Mouse (Mus musculus) G1E (cell line): ENCODE measurements around the gene Aig1. TPM values are rescaled to one million over a fixed set of nuclear protein-coding genes. Genes with fewer than 3 reads are reported as not detected.

Source experiments
- ATAC-seq: 2 replicates; pipeline ENCODE4 v1.8.0; 2016; ENCODE audit warnings: mild to moderate bottlenecking; ENCODE audit not compliant: insufficient number of reproducible peaks, poor library complexity, low FRiP score, severe bottlenecking; ENCODE audit errors: extremely low read depth
- DNase-seq: peaks from one replicate; pipeline ENCODE4 v3.0.0; 2012; ENCODE audit warnings: low spot score
- H3K27me3 ChIP-seq: 2 replicates; pipeline ENCODE4 v1.6.1; 2012; ENCODE audit warnings: mild to moderate bottlenecking, low read length, inconsistent platforms; ENCODE audit not compliant: insufficient read depth
- H3K36me3 ChIP-seq: replicated peaks from 2 replicates; pipeline ENCODE3; 2012; ENCODE audit warnings: mild to moderate bottlenecking, inconsistent platforms
- H3K4me1 ChIP-seq: 2 replicates; pipeline ENCODE4 v1.6.1; 2012; ENCODE audit warnings: low read depth, low read length, inconsistent platforms, mixed read lengths; ENCODE audit not compliant: insufficient read depth
- H3K4me3 ChIP-seq: 2 replicates; pipeline ENCODE4 v1.5.1; 2012; ENCODE audit warnings: low read depth, mild to moderate bottlenecking, inconsistent platforms, low read length, moderate library complexity, mixed read lengths
- H3K9me3 ChIP-seq: replicated peaks from 2 replicates; pipeline ENCODE4 v1.6.1; 2012; ENCODE audit warnings: inconsistent platforms
- CTCF ChIP-seq: IDR thresholded peaks from 2 replicates; pipeline ENCODE4 v1.5.1; 2012; ENCODE audit warnings: low read depth, low read length, inconsistent platforms, mixed read lengths
- GATA1 ChIP-seq: IDR thresholded peaks from 2 replicates; pipeline ENCODE4 v1.6.1; 2012; ENCODE audit warnings: borderline replicate concordance, low read length, inconsistent platforms, mixed read lengths
- GATA2 ChIP-seq: IDR thresholded peaks from 2 replicates; pipeline ENCODE4 v1.6.1; 2012; ENCODE audit warnings: low read depth, low read length, inconsistent platforms, borderline replicate concordance
- POLR2AphosphoS5 ChIP-seq: IDR thresholded peaks from 2 replicates; pipeline ENCODE4 v1.6.1; 2012; ENCODE audit warnings: low read depth, low read length, inconsistent platforms; ENCODE audit not compliant: insufficient replicate concordance
- TAL1 ChIP-seq: conservative IDR thresholded peaks from 2 replicates; pipeline ENCODE4 v1.6.1; 2012; ENCODE audit warnings: low read depth, low read length, inconsistent platforms, mixed read lengths
- polyA plus RNA-seq: library from polyadenylated mRNA; stranded (reverse); fragments of >175 nt; gene quantifications from 2 replicates; pipeline ENCODE4 v1.2.3, GENCODE M21; 2012
- total RNA-seq, 2 experiments: library from RNA; stranded (forward) in 1 of 2; stranded (reverse) in 1 of 2; fragments of 200-1000 nt in 1 of 2; fragments of >200 nt in 1 of 2; fragmentation: Nextera tagmentation in 1 of 2; gene quantifications; 2 replicates each; pipeline ENCODE4 v1.2.3; 2014 to 2017

The Aig1 gene
- total and polyA plus RNA-seq, 3 experiments, result 0.27 TPM; not detected in 2

DNA sequence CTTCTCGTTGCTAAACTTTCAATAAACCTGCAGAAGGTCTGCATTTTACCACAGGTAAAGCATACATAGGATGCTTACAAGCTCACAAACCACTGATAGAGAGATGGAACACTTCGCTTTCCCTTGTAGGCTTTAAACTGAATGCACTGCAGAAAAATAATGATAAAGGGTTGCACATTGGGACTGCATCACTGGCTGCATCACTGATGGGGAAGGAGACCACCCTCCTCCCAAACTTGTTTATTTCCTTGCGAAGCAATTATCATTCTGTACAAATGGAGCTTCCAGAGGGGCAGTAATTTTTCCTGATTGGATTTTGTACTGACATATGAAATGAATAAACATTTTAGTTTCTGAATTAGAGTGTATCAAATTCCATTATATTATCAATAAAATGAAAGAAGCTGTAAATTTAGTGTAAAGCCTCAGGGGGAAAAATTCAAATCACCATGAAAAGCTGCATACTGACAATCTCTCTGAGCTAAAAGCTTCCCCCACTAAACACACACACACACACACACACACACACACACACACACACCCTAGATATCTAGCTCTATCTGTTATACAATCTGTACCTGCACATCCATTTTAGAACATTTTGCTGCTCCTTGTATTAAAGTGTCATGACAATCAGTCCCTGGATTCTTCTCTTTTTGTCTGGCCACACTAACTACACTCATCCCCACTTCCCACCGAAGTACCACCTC, 138.6 kb downstream of the Aig1 start:
- ATAC-seq (no peak), DNase-seq (no peak)
- no peaks in the 10 kb centered on the region for H3K36me3 ChIP-seq
- H3K9me3 ChIP-seq, result no peaks in the 10 kb centered on the region
- H3K4me3 ChIP-seq, result no peak overlapping the region
- TF ChIP-seq GATA2 (no peak), CTCF (no peak), GATA1 (no peak), TAL1 (no peak), POLR2AphosphoS5 (no peak)
- no peaks in the 10 kb centered on the region for H3K4me1 ChIP-seq
- no peaks in the 10 kb centered on the region for H3K27me3 ChIP-seq

DNA sequence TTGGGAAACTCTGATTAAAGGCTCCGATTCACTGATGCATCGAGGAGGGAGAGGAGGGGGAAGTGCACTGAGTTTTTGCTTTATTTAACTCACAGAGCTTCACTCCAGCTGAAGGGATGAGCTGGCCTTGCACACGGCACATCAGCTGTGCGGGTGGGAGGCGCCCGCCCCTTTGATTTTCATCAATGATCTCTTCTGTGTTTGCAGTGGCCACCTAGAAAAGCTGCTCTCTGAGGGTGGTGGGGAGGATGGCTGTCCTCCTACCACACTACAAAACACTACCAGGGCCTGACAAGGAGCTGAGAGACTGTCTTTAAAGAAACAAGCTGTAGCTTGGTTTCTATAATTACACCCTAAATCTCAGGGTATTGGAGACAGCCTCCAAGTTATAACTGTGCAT, 141.1 kb downstream of the Aig1 start:
- no peak for TF ChIP-seq CTCF
- Histone ChIP-seq H3K27me3 (no peaks in the 10 kb centered on the region), H3K36me3 (no peaks in the 10 kb centered on the region), H3K4me1 (no peaks in the 10 kb centered on the region), H3K4me3 (no peak overlapping the region), H3K9me3 (no peaks in the 10 kb centered on the region)
- DNase-seq (no peak), ATAC-seq (no peak)

DNA sequence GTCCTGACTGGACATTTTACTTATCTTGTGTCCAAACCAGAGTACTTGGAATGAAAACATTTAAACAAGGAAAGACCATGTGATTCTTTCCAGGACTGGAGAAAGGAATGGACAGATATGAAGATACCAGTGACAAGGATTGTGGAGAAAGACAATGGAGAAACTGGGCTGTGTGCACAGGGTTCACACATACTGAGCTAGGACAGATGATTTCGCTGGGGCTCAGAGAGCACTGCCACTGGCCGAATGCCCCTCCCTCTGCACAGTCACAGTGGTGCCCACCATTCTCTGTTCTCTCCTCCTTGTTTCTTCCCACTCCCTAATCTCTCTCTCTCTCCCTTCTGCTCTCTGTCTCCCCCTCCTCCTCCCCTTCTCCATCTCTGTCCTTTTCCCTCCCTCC, 142.6 kb downstream of the Aig1 start:
- no peak for DNase-seq
- Histone ChIP-seq H3K36me3 (no peaks in the 10 kb centered on the region), H3K9me3 (no peaks in the 10 kb centered on the region), H3K4me3 (no peak overlapping the region), H3K4me1 (no peaks in the 10 kb centered on the region), H3K27me3 (no peaks in the 10 kb centered on the region)
- TF ChIP-seq GATA2 (no peak), CTCF (no peak), POLR2AphosphoS5 (no peak), TAL1 (no peak), GATA1 (no peak)
- no peak for ATAC-seq

DNA sequence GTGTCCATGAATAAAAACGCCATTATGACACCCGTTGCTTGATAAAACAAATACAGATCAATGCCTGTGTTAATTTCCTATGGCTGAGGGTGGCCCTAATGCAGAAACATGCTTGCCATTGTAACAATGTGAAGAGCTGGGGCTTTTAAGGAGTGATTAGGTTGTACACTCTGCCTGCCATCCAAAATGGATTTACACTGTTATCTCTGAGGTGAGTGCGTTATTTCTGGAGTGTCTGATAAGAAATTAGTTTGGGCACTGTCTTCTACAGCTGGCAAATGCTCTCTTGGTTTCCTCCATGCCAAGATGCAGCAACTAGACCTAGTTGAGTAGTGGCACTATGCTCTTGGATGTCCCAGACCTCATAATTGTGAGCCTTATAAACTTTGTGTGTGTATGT, 143.5 kb downstream of the Aig1 start:
- Histone ChIP-seq H3K9me3 (no peaks in the 10 kb centered on the region), H3K27me3 (no peaks in the 10 kb centered on the region), H3K36me3 (no peaks in the 10 kb centered on the region), H3K4me3 (no peak overlapping the region), H3K4me1 (no peaks in the 10 kb centered on the region)
- no peak for DNase-seq
- no peak for TF ChIP-seq TAL1
- TF ChIP-seq GATA1, result no peak
- TF ChIP-seq CTCF, result no peak
- no peak for TF ChIP-seq GATA2
- TF ChIP-seq POLR2AphosphoS5, result no peak
- no peak for ATAC-seq

DNA sequence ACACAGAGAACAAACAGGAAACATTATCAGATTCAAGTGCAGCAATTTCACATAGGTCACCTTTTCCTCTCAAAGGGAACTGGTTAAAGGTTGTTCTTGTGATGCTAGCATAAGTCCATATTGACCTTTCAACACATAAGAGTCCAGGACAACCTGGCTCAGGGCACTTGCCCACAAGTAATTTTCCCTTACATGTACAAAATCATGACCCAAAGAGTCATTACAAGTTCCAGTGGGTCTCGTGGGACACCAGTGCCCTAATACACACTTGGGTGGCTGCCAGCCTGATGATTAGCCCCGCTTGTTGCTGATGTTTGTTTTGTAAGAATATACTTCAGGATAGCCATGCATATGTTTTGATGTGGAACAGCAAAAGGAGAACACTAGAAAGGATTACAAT, 152.6 kb downstream of the Aig1 start:
- no peak for DNase-seq
- Histone ChIP-seq H3K4me1 (no peaks in the 10 kb centered on the region), H3K36me3 (no peaks in the 10 kb centered on the region), H3K27me3 (no peaks in the 10 kb centered on the region), H3K4me3 (no peak overlapping the region), H3K9me3 (no peaks in the 10 kb centered on the region)
- TF ChIP-seq POLR2AphosphoS5 (no peak), GATA2 (no peak), GATA1 (no peak), TAL1 (no peak), CTCF (no peak)
- ATAC-seq, result no peak

DNA sequence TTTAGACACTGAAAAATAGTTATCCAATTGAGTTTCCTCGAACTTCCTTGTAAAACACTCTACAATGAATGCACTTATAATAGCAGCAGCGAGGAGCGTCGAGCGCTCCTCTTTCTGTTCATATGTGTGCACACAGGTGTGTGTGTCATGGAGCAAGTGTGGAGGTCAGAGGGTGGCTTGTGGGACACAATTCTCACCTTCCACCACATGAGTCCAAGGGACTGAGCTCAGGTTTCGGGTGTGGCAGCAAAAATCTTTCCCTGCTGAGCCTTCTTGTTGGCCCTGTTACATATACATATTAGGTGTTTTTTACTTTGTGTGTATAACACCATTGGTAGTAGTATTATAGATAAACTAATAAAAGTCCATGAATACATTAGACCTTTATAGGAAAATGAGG, 153.2 kb downstream of the Aig1 start:
- ATAC-seq, result no peak
- Histone ChIP-seq H3K36me3 (no peaks in the 10 kb centered on the region), H3K4me3 (no peak overlapping the region), H3K27me3 (no peaks in the 10 kb centered on the region), H3K9me3 (no peaks in the 10 kb centered on the region), H3K4me1 (no peaks in the 10 kb centered on the region)
- no peak for DNase-seq
- no peak for TF ChIP-seq GATA1
- no peak for TF ChIP-seq GATA2
- no peak for TF ChIP-seq POLR2AphosphoS5
- no peak for TF ChIP-seq TAL1
- TF ChIP-seq CTCF, result no peak

DNA sequence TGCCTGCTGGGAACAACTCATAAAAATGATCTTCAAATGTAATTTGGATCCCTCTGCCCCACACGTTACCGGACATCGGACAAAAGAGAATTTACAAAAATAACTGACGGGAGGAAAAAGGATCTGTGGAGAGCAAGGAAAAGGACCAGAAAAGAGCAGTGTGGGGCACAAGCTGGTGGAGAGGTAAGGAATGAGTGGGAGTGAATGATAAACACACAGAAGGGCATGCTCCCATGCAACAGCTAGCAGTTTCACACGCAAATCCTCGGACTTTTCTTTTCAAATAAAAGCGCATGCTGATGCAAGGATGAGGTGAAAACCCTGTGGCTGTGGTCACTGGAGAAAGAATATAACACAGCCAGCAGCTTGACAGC, 153.9 kb downstream of the Aig1 start:
- no peaks in the 10 kb centered on the region for H3K27me3 ChIP-seq
- TF ChIP-seq CTCF (no peak), POLR2AphosphoS5 (no peak), GATA2 (no peak), TAL1 (no peak), GATA1 (no peak)
- H3K9me3 ChIP-seq, result no peaks in the 10 kb centered on the region
- no peaks in the 10 kb centered on the region for H3K4me1 ChIP-seq
- no peak overlapping the region for H3K4me3 ChIP-seq
- ATAC-seq (no peak), DNase-seq (no peak)
- no peaks in the 10 kb centered on the region for H3K36me3 ChIP-seq
